Mouse (Mus musculus) hindbrain, embryonic 12.5 days (tissue): Measurements from ENCODE around the gene Ncdn. TPM values are rescaled to one million over a fixed set of nuclear protein-coding genes. Genes with fewer than 3 reads are reported as not detected.

ENCODE experiments used
- ATAC-seq: fragments of 200-750 bp; cut with Nextera tagmentation; 2 replicates; pipeline ENCODE4 v1.8.0; 2017; ENCODE audit warnings: moderate TSS enrichment; ENCODE audit not compliant: low FRiP score
- H3K27ac ChIP-seq: fragments of 300-500 bp; sonication (generic); 2 replicates; pipeline ENCODE4 v1.5.1; 2016; ENCODE audit warnings: mild to moderate bottlenecking
- H3K27me3 ChIP-seq: fragments of 300-500 bp; sonication (generic); 2 replicates; pipeline ENCODE4 v1.6.1; 2016; ENCODE audit warnings: mild to moderate bottlenecking
- H3K36me3 ChIP-seq: fragments of 300-500 bp; sonication (generic); 2 replicates; pipeline ENCODE4 v1.6.1; 2016; ENCODE audit warnings: mild to moderate bottlenecking
- H3K4me1 ChIP-seq: fragments of 300-500 bp; sonication (generic); 2 replicates; pipeline ENCODE4 v1.6.1; 2016
- H3K4me2 ChIP-seq: fragments of 300-500 bp; sonication (generic); replicated peaks from 2 replicates; pipeline ENCODE4 v1.6.1; 2016; ENCODE audit warnings: mild to moderate bottlenecking
- H3K4me3 ChIP-seq: fragments of 300-500 bp; sonication (generic); 2 replicates; pipeline ENCODE4 v1.5.1; 2016; ENCODE audit warnings: mild to moderate bottlenecking
- H3K9ac ChIP-seq: fragments of 300-500 bp; sonication (generic); 2 replicates; pipeline ENCODE4 v1.6.1; 2016; ENCODE audit warnings: mild to moderate bottlenecking, moderate library complexity
- H3K9me3 ChIP-seq: fragments of 300-500 bp; sonication (generic); replicated peaks from 2 replicates; pipeline ENCODE4 v1.6.1; 2016; ENCODE audit warnings: mild to moderate bottlenecking
- WGBS: fragments of 180-500 bp; shearing (Covaris S2); methylation state at CpG from one replicate; pipeline ENCODE4 v1.1.7; 2016; 5-methylcytosine and 5-hydroxymethylcytosine counted together
- polyA plus RNA-seq: library from polyadenylated mRNA; unstranded; fragments of >200 nt; fragmentation: Nextera tagmentation; extraction: Ambion mirVana; gene quantifications from 2 replicates; pipeline ENCODE4 v1.2.1, GENCODE M21; 2016

Ncdn gene
- polyA plus RNA-seq, 1 experiment from 2014 or later = 54.3 TPM

GRCm38 (mm10) chr4:126769800-126770563, 16.7 kb upstream of the Ncdn start:
- WGBS = 93% methylated on average over 9 of the region's 9 CpGs
- Histone ChIP-seq H3K36me3 (peaks cover 7% of the 10 kb centered on the region; the same call in 1 of the 2 replicates), H3K4me1 (no peaks in the 10 kb centered on the region), H3K27me3 (no peaks in the 10 kb centered on the region), H3K4me3 (no peak overlapping the region), H3K9ac (no peak overlapping the region), H3K9me3 (no peaks in the 10 kb centered on the region), H3K4me2 (no peak overlapping the region), H3K27ac (no peak overlapping the region)
- ATAC-seq = no peak

GRCm38 (mm10) chr4:126763483-126763882, 10.2 kb upstream of the Ncdn start:
- Histone ChIP-seq H3K9me3 (no peaks in the 10 kb centered on the region), H3K9ac (no peak overlapping the region), H3K27me3 (no peaks in the 10 kb centered on the region), H3K4me1 (no peaks in the 10 kb centered on the region), H3K36me3 (peaks cover 25% of the 10 kb centered on the region), H3K4me3 (no peak overlapping the region), H3K27ac (no peak overlapping the region), H3K4me2 (no peak overlapping the region)
- no peak for ATAC-seq
- WGBS = 79% methylated on average over 2 of the region's 2 CpGs

GRCm38 (mm10) chr4:126762586-126763359, 9.5 kb upstream of the Ncdn start:
- Histone ChIP-seq H3K9me3 (no peaks in the 10 kb centered on the region), H3K36me3 (peaks cover 32% of the 10 kb centered on the region), H3K4me1 (no peaks in the 10 kb centered on the region), H3K27ac (no peak overlapping the region), H3K27me3 (no peaks in the 10 kb centered on the region), H3K4me2 (no peak overlapping the region), H3K4me3 (no peak overlapping the region), H3K9ac (no peak overlapping the region)
- 83% methylated on average over 11 of the region's 11 CpGs for WGBS
- no peak for ATAC-seq

GRCm38 (mm10) chr4:126759435-126759834, 6.2 kb upstream of the Ncdn start:
- Histone ChIP-seq H3K4me1 (peaks cover 11% of the 10 kb centered on the region), H3K9me3 (no peaks in the 10 kb centered on the region), H3K27ac (no peak overlapping the region), H3K27me3 (no peaks in the 10 kb centered on the region), H3K4me3 (no peak overlapping the region), H3K4me2 (no peak overlapping the region), H3K9ac (no peak overlapping the region), H3K36me3 (peaks cover 39% of the 10 kb centered on the region)
- ATAC-seq = no peak
- WGBS = 90% methylated on average over 2 of the region's 2 CpGs

DNA sequence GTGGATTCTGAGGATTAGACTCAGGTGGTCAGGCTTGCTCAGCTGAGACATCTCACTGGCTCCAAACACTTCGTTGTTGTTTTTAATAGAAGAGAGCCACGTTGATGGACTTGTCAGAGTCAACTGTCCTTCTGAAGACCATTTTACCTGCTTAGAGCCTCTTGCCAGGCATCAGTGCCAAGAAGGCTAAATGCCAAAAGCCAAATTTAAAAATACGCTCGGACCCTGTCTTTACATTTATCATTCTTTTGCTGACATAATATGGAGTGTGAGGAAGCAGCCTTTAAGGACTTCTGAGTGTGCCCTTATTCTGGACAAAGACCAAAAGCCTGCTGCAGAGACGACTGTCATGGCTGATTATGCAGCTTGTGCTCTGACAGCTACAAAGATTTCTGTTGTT, 5.1 kb upstream of the Ncdn start:
- Histone ChIP-seq H3K36me3 (peaks cover 39% of the 10 kb centered on the region), H3K4me1 (peaks cover 14% of the 10 kb centered on the region), H3K4me3 (no peak overlapping the region), H3K27ac (no peak overlapping the region), H3K27me3 (no peaks in the 10 kb centered on the region), H3K9me3 (no peaks in the 10 kb centered on the region), H3K4me2 (no peak overlapping the region), H3K9ac (no peak overlapping the region)
- ATAC-seq = no peak
- 86% methylated on average over 5 of the region's 5 CpGs for WGBS

- no peaks in the 10 kb centered on the region for H3K27me3 ChIP-seq
- H3K9ac ChIP-seq = no peak overlapping the region
- no peaks in the 10 kb centered on the region for H3K9me3 ChIP-seq
- H3K4me3 ChIP-seq = no peak overlapping the region
- no peak for ATAC-seq
- H3K4me2 ChIP-seq = no peak overlapping the region
- no peak overlapping the region for H3K27ac ChIP-seq
- peaks cover 33% of the 10 kb centered on the region for H3K36me3 ChIP-seq
- peaks cover 20% of the 10 kb centered on the region for H3K4me1 ChIP-seq
- WGBS = 91% methylated on average over 4 of the region's 4 CpGs
These were observed 3.5 kb upstream of the Ncdn start for GRCm38 (mm10) chr4:126756766-126757165.

- Histone ChIP-seq H3K9ac (peak overlapping the region; percentile 78; the same call in 1 of the 2 replicates), H3K27me3 (no peaks in the 10 kb centered on the region), H3K27ac (no peak overlapping the region), H3K4me2 (peak overlapping the region; percentile 91), H3K4me3 (peak overlapping the region; percentile 66), H3K4me1 (peaks cover 39% of the 10 kb centered on the region), H3K9me3 (no peaks in the 10 kb centered on the region), H3K36me3 (peaks cover 29% of the 10 kb centered on the region)
- 59% methylated on average over 12 of the region's 12 CpGs for WGBS
- ATAC-seq = no peak
These were observed 1.6 kb upstream of the Ncdn start for GRCm38 (mm10) chr4:126754736-126755374.

DNA sequence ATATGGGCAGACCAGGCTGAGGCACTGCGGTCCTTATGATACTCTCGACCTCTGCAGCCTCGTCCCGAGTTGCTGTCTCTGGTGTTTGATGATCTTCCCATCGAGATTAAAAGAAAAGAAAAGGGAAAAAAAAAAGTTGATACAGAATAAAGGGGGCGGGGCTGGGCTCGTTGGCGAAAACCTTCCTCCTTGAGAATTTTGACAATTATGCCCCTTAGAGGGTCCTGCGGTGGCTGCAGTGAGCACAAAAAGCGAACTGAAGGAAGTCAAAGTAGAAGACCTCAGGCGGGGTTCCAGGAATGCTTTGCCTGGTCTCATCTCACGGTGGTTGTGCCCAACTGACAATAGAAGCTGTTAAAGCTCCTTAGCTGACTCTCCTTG, 983 bp upstream of the Ncdn start:
- peaks cover 30% of the 10 kb centered on the region for H3K36me3 ChIP-seq
- WGBS = 1% methylated on average over 12 of the region's 12 CpGs
- H3K9ac ChIP-seq = peak overlapping the region; percentile 78
- ATAC-seq = no peak
- peak overlapping the region; percentile 66 for H3K4me3 ChIP-seq
- H3K9me3 ChIP-seq = no peaks in the 10 kb centered on the region
- peak overlapping the region; percentile 98 for H3K27ac ChIP-seq
- no peaks in the 10 kb centered on the region for H3K27me3 ChIP-seq
- peaks cover 46% of the 10 kb centered on the region for H3K4me1 ChIP-seq
- peak overlapping the region; percentile 91 for H3K4me2 ChIP-seq

GRCm38 (mm10) chr4:126752608-126753141, 563 bp downstream of the Ncdn start:
- no peaks in the 10 kb centered on the region for H3K9me3 ChIP-seq
- peaks cover 35% of the 10 kb centered on the region for H3K36me3 ChIP-seq
- 1% methylated on average over 23 of the region's 23 CpGs for WGBS
- peak overlapping the region; percentile 91 for H3K4me2 ChIP-seq
- H3K27me3 ChIP-seq = no peaks in the 10 kb centered on the region
- ATAC-seq = peak; percentile 17
- peak overlapping the region; percentile 78 for H3K9ac ChIP-seq
- peak overlapping the region; percentile 98 for H3K27ac ChIP-seq
- peak overlapping the region; percentile 66 for H3K4me3 ChIP-seq
- H3K4me1 ChIP-seq = peaks cover 52% of the 10 kb centered on the region

DNA sequence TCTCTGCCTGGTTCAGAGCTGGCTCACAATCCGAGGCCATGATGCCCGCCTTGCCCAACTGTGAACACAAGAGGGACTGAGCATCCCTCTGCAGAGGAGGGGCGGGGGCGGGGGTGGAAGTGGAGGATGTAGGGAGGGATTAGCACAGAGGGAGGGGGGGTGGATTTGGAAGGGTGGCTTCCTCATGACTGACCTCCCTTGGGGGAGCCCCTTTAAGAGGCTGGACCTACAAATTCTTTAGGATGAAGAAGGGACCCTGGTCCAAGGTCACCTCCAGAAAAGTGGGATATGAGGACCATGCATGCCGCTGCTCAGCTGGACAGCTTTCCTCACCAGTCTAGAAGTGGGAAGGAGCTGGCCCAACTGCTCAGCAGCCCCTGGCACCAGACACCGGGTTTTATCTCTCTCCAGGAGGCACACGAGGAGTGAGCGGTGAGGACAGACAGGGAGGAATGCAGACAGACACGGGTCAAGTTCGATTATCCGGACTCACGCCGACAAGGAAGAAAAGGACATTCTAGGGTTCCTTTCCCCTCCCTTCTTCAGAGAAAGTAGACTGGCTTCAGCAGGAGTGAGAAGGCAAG, 1.1 kb downstream of the Ncdn start:
- ATAC-seq = no peak
- Histone ChIP-seq H3K27me3 (no peaks in the 10 kb centered on the region), H3K4me2 (peak overlapping the region; percentile 91), H3K27ac (peak overlapping the region; percentile 98), H3K36me3 (peaks cover 37% of the 10 kb centered on the region), H3K9me3 (no peaks in the 10 kb centered on the region), H3K9ac (peak overlapping the region; percentile 78), H3K4me3 (peak overlapping the region; percentile 66), H3K4me1 (peaks cover 52% of the 10 kb centered on the region)
- WGBS = 2% methylated on average over 13 of the region's 13 CpGs

DNA sequence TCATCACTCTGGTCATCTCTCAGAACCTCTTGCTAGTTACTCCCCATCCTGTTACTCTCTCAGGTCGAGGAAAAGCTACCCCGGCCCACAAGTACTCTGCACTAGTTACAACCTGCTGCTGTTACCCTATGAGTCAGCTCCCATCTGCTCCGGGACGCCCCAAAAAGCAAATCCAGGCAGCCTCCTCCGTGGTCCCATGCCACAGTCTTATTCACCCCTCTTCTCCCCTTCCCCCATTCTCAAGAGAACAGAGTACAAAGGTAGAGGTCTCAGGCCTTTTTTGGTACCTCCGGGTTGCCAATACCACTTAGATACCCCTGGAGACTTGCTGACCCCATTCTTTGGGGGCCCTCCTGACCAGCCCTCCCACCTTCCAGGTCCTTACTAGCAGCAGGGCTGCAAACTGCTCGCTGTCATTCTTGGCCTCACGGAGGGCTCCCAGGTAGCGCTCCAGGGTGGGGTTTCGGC, 1.6 kb downstream of the Ncdn start:
- Histone ChIP-seq H3K4me1 (peaks cover 52% of the 10 kb centered on the region), H3K9me3 (no peaks in the 10 kb centered on the region), H3K27me3 (no peaks in the 10 kb centered on the region), H3K27ac (no peak overlapping the region), H3K4me3 (peak overlapping the region; percentile 66), H3K4me2 (peak overlapping the region; percentile 91), H3K36me3 (peaks cover 38% of the 10 kb centered on the region), H3K9ac (peak overlapping the region; percentile 78)
- no peak for ATAC-seq
- WGBS = 54% methylated on average over 10 of the region's 10 CpGs
